Mouse (Mus musculus) testis, adult 2 months (tissue): ENCODE measurements around the gene Raet1e. TPM values are rescaled to one million over a fixed set of nuclear protein-coding genes. Genes with fewer than 3 reads are reported as not detected.

Experiments used
- polyA plus RNA-seq: library from polyadenylated mRNA; depleted of rRNA; stranded (reverse); fragments of >200 nt; gene quantifications from 2 replicates; pipeline ENCODE4 v1.2.3, GENCODE M21; 2012; rRNA removed

Gene Raet1e
- polyA plus RNA-seq, 1 experiment, result 0.12 TPM

Other genes with a start within 250 kb of the Raet1e start
- gene 4930444G20Rik, start 90.5 kb upstream of the Raet1e start, polyA plus RNA-seq, result 12.5 and 13.6 TPM in 2 replicates
- 0.22 and 1.2 TPM in 2 replicates for gene E030030I06Rik, start 9.3 kb upstream of the Raet1e start, polyA plus RNA-seq
- gene H60b, start within 50 bp of the Raet1e start, polyA plus RNA-seq, result not detected in 2 replicates
- gene Raet1d, start 202.0 kb downstream of the Raet1e start, polyA plus RNA-seq, result 0.20 and 0.21 TPM in 2 replicates